Mouse (Mus musculus) liver, postnatal 0 days (tissue): ENCODE measurements at regions not wholly inside any gene's neighbourhood (a gene's known extent, or its start where the extent isn't known, plus 50 kb on each side); places are given as distances from the start of the nearest gene placed in this dataset.
"Not testable (repeated sequence)": the region's sequence is repeated elsewhere in the genome, so short reads cannot be mapped to it uniquely, and the experiment has no call there.

Source experiments
- ATAC-seq: fragments of 200-750 bp; cut with Nextera tagmentation; 2 replicates; pipeline ENCODE4 v1.8.0; 2017; ENCODE audit warnings: mild to moderate bottlenecking, moderate library complexity
- DNase-seq: peaks from one replicate; pipeline ENCODE4 v3.0.0-alpha.2; 2016
- H3K27ac ChIP-seq: fragments of 300-500 bp; sonication (generic); 2 replicates; pipeline ENCODE4 v1.5.1; 2014; ENCODE audit warnings: antibody characterized with exemption, moderate library complexity, mild to moderate bottlenecking, low read depth
- H3K27me3 ChIP-seq: fragments of 300-500 bp; sonication (generic); 2 replicates; pipeline ENCODE4 v1.6.1; 2014; ENCODE audit warnings: low read length, control low read depth, mixed read lengths; ENCODE audit not compliant: insufficient read depth
- H3K36me3 ChIP-seq: fragments of 300-500 bp; sonication (generic); replicated peaks from 2 replicates; pipeline ENCODE4 v1.6.1; 2014; ENCODE audit warnings: mild to moderate bottlenecking, control low read depth, low read length, moderate library complexity, mixed read lengths; ENCODE audit not compliant: insufficient read depth
- H3K4me1 ChIP-seq: fragments of 300-500 bp; sonication (generic); 2 replicates; pipeline ENCODE4 v1.6.1; 2014; ENCODE audit warnings: antibody characterized with exemption, mild to moderate bottlenecking, control low read depth; ENCODE audit not compliant: insufficient read depth
- H3K4me2 ChIP-seq: fragments of 300-500 bp; sonication (generic); 2 replicates; pipeline ENCODE4 v1.6.1; 2014; ENCODE audit warnings: low read depth, mild to moderate bottlenecking, low read length, moderate library complexity, mixed read lengths
- H3K4me3 ChIP-seq: fragments of 300-500 bp; sonication (generic); 2 replicates; pipeline ENCODE4 v1.5.1; 2014; ENCODE audit warnings: low read depth, low read length
- H3K9ac ChIP-seq: fragments of 300-500 bp; sonication (generic); replicated peaks from 2 replicates; pipeline ENCODE4 v1.6.1; 2014; ENCODE audit warnings: mild to moderate bottlenecking, moderate library complexity
- H3K9me3 ChIP-seq: fragments of 300-500 bp; sonication (generic); 2 replicates; pipeline ENCODE4 v1.6.1; 2016; ENCODE audit warnings: mild to moderate bottlenecking, control low read depth, low read length, mixed read lengths
- CTCF ChIP-seq: sonication (generic); IDR thresholded peaks from 2 replicates; pipeline ENCODE4 v1.5.1; 2016; ENCODE audit warnings: antibody characterized with exemption, low read depth
- EP300 ChIP-seq: IDR thresholded peaks from 2 replicates; pipeline ENCODE4 v1.6.1; 2016; ENCODE audit warnings: antibody characterized with exemption, low read depth, mild to moderate bottlenecking
- WGBS: fragments of 180-500 bp; shearing (Covaris S2); extraction: QIAGEN DNeasy Blood & Tissue Kit; methylation state at CpG from one replicate; pipeline ENCODE4 v1.1.7; 2014; ENCODE audit not compliant: insufficient replicate concordance; 5-methylcytosine and 5-hydroxymethylcytosine counted together

DNA sequence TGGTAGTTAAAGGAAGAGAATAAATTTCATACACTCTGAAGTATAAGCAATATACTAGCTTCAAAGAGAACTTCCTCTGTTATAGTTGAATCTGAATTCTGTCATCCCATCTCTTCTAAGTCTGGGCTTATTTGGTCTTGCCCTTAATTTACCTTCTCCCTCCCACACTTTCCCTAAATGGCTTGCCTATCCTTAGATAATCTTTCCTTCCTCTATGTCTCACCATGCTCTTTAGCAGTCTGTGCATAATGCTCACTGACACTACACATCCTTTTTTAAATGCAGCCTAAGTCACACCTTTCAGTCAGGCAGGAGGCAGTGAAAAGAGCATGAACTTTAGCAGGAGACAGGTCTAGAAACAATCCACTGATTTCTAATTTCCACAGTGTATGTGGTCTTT lies 1585.5 kb downstream of the Kcnt2 start:
- H3K9ac ChIP-seq: no peak overlapping the region
- TF ChIP-seq CTCF (no peak), EP300 (no peak)
- H3K27me3 ChIP-seq: no peaks in the 10 kb centered on the region
- H3K4me1 ChIP-seq: no peaks in the 10 kb centered on the region
- no peak for DNase-seq
- ATAC-seq: no peak
- H3K9me3 ChIP-seq: no peaks in the 10 kb centered on the region
- no peaks in the 10 kb centered on the region for H3K36me3 ChIP-seq
- no peak overlapping the region for H3K4me2 ChIP-seq
- no peak overlapping the region for H3K27ac ChIP-seq
- no peak overlapping the region for H3K4me3 ChIP-seq

DNA sequence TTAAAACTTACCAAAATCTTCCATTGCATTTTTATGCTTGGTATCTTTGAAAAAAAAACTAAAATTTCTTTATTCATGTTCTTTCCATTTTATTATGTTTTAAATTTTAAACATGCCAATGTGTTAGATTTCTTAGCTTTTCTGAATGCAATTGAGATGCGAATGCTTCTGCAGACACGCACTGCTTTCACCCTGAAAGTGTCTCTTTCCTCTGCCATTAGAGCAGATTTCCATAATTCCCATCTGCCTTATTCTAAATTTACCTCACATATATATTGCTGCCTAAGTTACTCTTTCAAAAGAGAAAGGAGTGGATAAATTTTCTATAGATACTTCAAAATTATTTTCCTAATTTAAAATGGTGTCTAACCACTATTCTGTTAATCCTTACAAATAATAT lies 1596.6 kb downstream of the Kcnt2 start:
- Histone ChIP-seq H3K9ac (no peak overlapping the region), H3K27ac (no peak overlapping the region), H3K4me3 (no peak overlapping the region), H3K4me2 (no peak overlapping the region), H3K27me3 (no peaks in the 10 kb centered on the region), H3K36me3 (no peaks in the 10 kb centered on the region), H3K4me1 (no peaks in the 10 kb centered on the region), H3K9me3 (no peaks in the 10 kb centered on the region)
- WGBS: 71% methylated on average over 2 of the region's 2 CpGs
- no peak for ATAC-seq
- no peak for DNase-seq
- no peak for TF ChIP-seq EP300
- TF ChIP-seq CTCF: no peak

DNA sequence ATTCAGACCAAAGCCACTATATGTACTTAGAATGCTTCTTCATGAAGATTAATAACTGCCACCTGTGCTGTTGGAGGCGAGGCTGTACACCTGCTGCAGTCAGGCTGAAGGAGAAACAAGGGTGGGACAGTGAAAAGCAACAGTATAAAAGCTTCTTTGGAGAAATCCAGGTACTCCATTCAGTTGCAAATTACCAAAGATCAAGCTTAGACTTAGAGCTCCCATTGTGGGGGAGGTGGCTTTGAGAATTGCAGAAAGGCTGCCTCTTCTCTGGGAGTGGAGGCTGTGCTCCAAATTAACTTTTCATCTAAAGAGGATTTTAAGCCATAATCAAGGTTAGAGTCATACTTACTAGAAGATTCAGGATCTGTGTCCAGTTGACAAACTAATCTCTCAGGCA lies 1607.9 kb downstream of the Kcnt2 start:
- H3K4me1 ChIP-seq, H3K4me3 ChIP-seq, H3K27me3 ChIP-seq, H3K9me3 ChIP-seq, H3K4me2 ChIP-seq, ATAC-seq, H3K36me3 ChIP-seq, H3K9ac ChIP-seq, DNase-seq, H3K27ac ChIP-seq: not testable (repeated sequence)
- WGBS: 58% methylated on average over 1 of the region's 1 CpGs

DNA sequence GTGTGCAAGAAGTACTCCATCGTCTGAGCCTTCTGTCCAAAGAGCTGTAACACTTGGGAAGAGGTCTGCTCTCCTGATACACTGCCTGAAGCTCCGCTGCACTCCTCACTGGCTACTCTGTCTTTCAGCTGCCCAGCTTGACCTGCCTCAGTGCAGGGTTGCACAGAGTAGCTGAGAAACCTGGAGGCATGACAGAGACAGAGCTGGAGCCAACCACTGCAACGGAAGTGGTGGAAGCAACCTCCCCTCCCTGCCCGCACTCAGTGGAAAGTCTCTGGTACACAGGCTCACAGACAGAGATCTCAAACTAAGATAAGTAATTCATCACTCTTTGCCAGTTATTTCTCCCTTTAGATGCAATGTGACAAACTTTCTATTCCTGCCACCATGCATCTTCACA lies 1638.4 kb downstream of the Kcnt2 start:
- ATAC-seq: no peak
- Histone ChIP-seq H3K9me3 (no peaks in the 10 kb centered on the region), H3K27me3 (no peaks in the 10 kb centered on the region), H3K27ac (no peak overlapping the region), H3K36me3 (no peaks in the 10 kb centered on the region), H3K9ac (no peak overlapping the region), H3K4me3 (no peak overlapping the region), H3K4me1 (no peaks in the 10 kb centered on the region), H3K4me2 (no peak overlapping the region)
- TF ChIP-seq CTCF (no peak), EP300 (no peak)
- WGBS: 52% methylated on average over 4 of the region's 4 CpGs
- no peak for DNase-seq

DNA sequence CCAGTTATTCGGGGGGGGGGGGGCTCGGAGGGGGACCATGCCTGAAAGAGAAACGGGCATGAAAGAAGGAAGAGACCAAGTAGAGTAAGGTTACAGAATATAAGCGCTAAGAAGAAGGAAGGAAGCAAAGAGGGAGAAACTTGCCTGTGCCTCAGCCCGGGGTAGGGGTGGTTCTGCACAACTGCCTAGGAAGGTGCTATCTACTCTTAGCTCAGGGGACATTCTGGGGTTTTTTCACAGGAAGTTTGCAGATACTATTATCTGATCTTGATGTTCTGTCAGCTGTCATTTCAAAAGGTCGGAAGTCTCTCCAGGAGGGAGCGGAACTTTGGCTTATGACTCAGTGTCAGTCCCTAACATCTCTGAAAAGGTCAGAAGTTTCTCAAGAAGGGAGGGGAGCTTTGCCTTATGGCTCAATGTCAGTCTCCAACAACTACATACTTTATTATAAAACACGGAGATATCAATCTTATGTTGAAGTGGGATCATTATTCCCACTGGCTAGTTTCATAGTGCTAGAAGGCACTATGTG lies 1652.0 kb downstream of the Kcnt2 start:
- Histone ChIP-seq H3K27ac (no peak overlapping the region), H3K36me3 (no peaks in the 10 kb centered on the region), H3K4me3 (no peak overlapping the region), H3K4me1 (no peaks in the 10 kb centered on the region), H3K4me2 (no peak overlapping the region), H3K9ac (no peak overlapping the region), H3K9me3 (no peaks in the 10 kb centered on the region), H3K27me3 (no peaks in the 10 kb centered on the region)
- 55% methylated on average over 8 of the region's 8 CpGs for WGBS
- ATAC-seq: no peak
- TF ChIP-seq CTCF (no peak), EP300 (no peak)
- DNase-seq: no peak

DNA sequence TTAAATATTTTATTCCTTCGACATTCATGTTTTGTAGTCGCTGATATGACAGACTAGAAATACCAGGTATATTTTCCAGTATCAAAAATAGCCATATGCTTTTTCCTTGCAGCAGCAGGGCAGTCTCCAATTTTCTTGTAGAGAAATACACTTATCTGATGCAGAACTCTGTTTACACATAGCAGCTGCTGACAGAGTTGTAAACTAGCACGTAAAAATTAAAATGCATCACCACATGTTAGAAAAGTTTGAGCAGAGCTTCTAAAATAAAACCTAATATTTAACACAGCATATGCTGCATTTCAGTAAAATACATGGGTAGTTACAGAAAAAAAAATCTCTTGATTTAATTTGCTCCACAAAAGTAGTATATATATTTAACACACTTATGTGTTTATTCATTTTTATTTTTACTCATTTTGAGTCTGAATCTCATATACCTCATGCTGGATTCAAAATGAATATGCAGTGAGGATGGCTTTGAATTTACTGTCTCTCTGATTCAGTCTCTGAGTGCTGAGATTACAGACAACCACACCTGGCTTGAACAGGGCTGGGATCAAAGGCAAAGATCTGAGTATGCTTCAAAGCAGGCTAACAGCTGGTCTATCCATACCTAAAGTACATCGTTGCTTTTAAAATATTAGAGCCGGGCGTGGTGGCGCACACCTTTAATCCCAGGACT lies 1665.9 kb downstream of the Kcnt2 start:
- TF ChIP-seq EP300 (no peak), CTCF (no peak)
- Histone ChIP-seq H3K9me3 (no peaks in the 10 kb centered on the region), H3K4me2 (no peak overlapping the region), H3K4me3 (no peak overlapping the region), H3K4me1 (no peaks in the 10 kb centered on the region), H3K27ac (no peak overlapping the region), H3K27me3 (no peaks in the 10 kb centered on the region), H3K9ac (no peak overlapping the region), H3K36me3 (no peaks in the 10 kb centered on the region)
- 79% methylated on average over 7 of the region's 7 CpGs for WGBS
- DNase-seq (no peak), ATAC-seq (no peak)

DNA sequence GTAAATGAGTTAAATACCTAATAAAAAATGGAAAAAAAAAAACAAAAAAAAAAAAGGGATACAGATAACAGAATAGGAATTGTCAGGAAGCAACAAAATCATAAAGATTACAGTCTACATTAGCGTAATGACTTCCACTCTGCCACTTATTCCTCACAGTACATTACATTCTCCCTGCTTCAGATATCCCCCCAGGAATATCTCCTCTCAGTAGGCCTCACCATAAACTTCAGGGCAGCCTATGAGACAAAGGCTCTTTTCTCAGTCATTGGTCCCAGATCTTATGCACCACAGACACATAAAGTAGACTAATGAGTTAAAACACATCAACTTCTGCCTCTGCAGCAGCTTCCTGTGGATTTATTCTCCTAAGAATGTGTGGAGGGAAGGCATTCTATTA lies 1680.2 kb downstream of the Kcnt2 start:
- Histone ChIP-seq H3K36me3 (no peaks in the 10 kb centered on the region), H3K9me3 (no peaks in the 10 kb centered on the region)
- WGBS: 57% methylated on average over 1 of the region's 1 CpGs

More for the DNA sequence above, 1680.2 kb downstream of the Kcnt2 start:
- Histone ChIP-seq H3K4me1 (no peaks in the 10 kb centered on the region), H3K4me3 (no peak overlapping the region), H3K27ac (no peak overlapping the region), H3K4me2 (no peak overlapping the region), H3K9ac (no peak overlapping the region), H3K27me3 (no peaks in the 10 kb centered on the region)
- TF ChIP-seq EP300: no peak
- no peak for TF ChIP-seq CTCF
- ATAC-seq: no peak
- no peak for DNase-seq
